Mouse (Mus musculus) neural tube, embryonic 11.5 days (tissue): ENCODE measurements at regions not wholly inside any gene's neighbourhood (a gene's known extent, or its start where the extent isn't known, plus 50 kb on each side); places are given as distances from the start of the nearest gene placed in this dataset.

Experiments
- ATAC-seq: fragments of 200-750 bp; cut with Nextera tagmentation; 2 replicates; pipeline ENCODE4 v1.8.0; 2017; ENCODE audit warnings: moderate number of reproducible peaks, mild to moderate bottlenecking, moderate TSS enrichment, moderate library complexity; ENCODE audit not compliant: insufficient read depth, low FRiP score, low TSS enrichment
- DNase-seq: peaks from one replicate; pipeline ENCODE4 v3.0.0-alpha.2; 2015; ENCODE audit warnings: low spot score
- H3K27ac ChIP-seq: fragments of 300-500 bp; sonication (generic); 2 replicates; pipeline ENCODE4 v1.5.1; 2014; ENCODE audit warnings: low read depth, mild to moderate bottlenecking, low read length
- H3K27me3 ChIP-seq: fragments of 300-500 bp; sonication (generic); 2 replicates; pipeline ENCODE4 v1.6.1; 2014; ENCODE audit warnings: mild to moderate bottlenecking, low read length, mixed read lengths; ENCODE audit not compliant: control insufficient read depth, insufficient read depth
- H3K36me3 ChIP-seq: fragments of 300-500 bp; sonication (generic); 2 replicates; pipeline ENCODE4 v1.6.1; 2014; ENCODE audit warnings: mild to moderate bottlenecking, low read length, moderate library complexity, mixed read lengths; ENCODE audit not compliant: control insufficient read depth, insufficient read depth
- H3K4me1 ChIP-seq: fragments of 300-500 bp; sonication (generic); 2 replicates; pipeline ENCODE4 v1.6.1; 2014; ENCODE audit warnings: low read length, mixed read lengths; ENCODE audit not compliant: control insufficient read depth, insufficient read depth
- H3K4me2 ChIP-seq: fragments of 300-500 bp; sonication (generic); 2 replicates; pipeline ENCODE4 v1.6.1; 2014; ENCODE audit warnings: low read depth, mild to moderate bottlenecking, moderate library complexity
- H3K4me3 ChIP-seq: fragments of 300-500 bp; sonication (generic); 2 replicates; pipeline ENCODE4 v1.5.1; 2014; ENCODE audit warnings: low read depth, low read length
- H3K9ac ChIP-seq: fragments of 300-500 bp; sonication (generic); 2 replicates; pipeline ENCODE4 v1.6.1; 2014; ENCODE audit warnings: mild to moderate bottlenecking, low read length
- H3K9me3 ChIP-seq: fragments of 300-500 bp; sonication (generic); 2 replicates; pipeline ENCODE4 v1.6.1; 2016; ENCODE audit warnings: low read length; ENCODE audit not compliant: control insufficient read depth
- WGBS: fragments of 180-500 bp; shearing (Covaris S2); extraction: QIAGEN DNeasy Blood & Tissue Kit; methylation state at CpG from one replicate; pipeline ENCODE4 v1.1.7; 2014; 5-methylcytosine and 5-hydroxymethylcytosine counted together

DNA sequence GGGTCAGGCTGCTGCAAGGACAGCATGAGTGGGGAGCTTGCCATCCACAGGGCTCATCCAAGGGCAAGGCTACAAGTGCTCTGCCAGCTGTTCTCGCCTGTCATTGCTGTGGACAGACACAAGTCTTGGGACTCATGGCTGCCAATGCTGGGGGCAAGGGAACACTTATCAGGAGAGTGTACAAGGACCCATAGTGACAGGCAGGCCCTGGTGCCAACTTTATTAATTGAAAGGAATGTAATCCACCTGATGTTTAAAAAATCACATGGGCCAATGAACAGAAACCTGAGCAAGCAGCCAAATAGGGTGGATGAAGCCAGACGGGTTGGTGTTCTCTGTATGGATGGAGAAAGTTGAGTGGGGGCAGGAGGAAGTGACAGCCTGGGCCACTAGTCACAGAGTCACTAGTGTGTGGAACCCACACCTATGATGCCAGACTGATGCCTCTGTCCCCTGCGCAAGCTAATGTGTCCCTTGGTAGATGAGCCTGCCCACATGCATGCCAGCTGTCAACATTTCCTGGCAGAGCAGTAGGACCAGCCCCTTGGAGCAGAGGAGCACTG, 161.6 kb upstream of the Ppp2r3a start:
- ATAC-seq (no peak), DNase-seq (no peak)
- no peak overlapping the region for H3K4me2 ChIP-seq
- H3K27ac ChIP-seq: no peak overlapping the region
- no peaks in the 10 kb centered on the region for H3K9me3 ChIP-seq
- H3K36me3 ChIP-seq: no peaks in the 10 kb centered on the region
- no peaks in the 10 kb centered on the region for H3K27me3 ChIP-seq
- H3K4me1 ChIP-seq: no peaks in the 10 kb centered on the region
- WGBS: 86% methylated on average over 3 of the region's 3 CpGs
- no peak overlapping the region for H3K4me3 ChIP-seq
- no peak overlapping the region for H3K9ac ChIP-seq

- WGBS: 83% methylated on average over 3 of the region's 3 CpGs
- Histone ChIP-seq H3K4me1 (no peaks in the 10 kb centered on the region; the same call in 1 of the 2 replicates), H3K4me3 (no peak overlapping the region), H3K9ac (no peak overlapping the region), H3K27me3 (no peaks in the 10 kb centered on the region), H3K36me3 (no peaks in the 10 kb centered on the region), H3K27ac (no peak overlapping the region), H3K9me3 (no peaks in the 10 kb centered on the region), H3K4me2 (no peak overlapping the region)
- ATAC-seq (no peak), DNase-seq (no peak)
Observed at GRCm38 (mm10) chr9:101411951-101412350, 160.4 kb upstream of the Ppp2r3a start.

DNA sequence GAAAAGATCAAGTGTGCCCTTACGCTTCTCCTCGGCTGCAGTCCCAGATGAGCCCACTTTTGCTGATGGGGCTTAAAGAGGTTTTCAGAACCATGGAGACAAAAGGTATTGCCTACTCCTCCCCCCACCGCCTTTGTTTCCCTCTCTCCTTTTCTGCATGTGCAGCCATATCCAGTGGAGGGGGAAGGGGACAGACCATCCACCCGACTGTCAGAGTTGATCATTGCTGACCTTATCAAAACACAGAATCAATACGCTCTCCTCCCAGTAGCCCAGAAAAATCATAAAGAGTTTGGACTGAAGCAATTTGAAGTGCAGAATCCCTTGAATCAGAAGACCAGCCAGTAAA, 159.9 kb upstream of the Ppp2r3a start:
- Histone ChIP-seq H3K27me3 (no peaks in the 10 kb centered on the region), H3K9ac (no peak overlapping the region), H3K27ac (no peak overlapping the region), H3K4me1 (no peaks in the 10 kb centered on the region; the same call in 1 of the 2 replicates), H3K4me3 (no peak overlapping the region), H3K36me3 (no peaks in the 10 kb centered on the region), H3K9me3 (no peaks in the 10 kb centered on the region), H3K4me2 (no peak overlapping the region)
- DNase-seq (no peak), ATAC-seq (no peak)
- WGBS: 72% methylated on average over 5 of the region's 5 CpGs

DNA sequence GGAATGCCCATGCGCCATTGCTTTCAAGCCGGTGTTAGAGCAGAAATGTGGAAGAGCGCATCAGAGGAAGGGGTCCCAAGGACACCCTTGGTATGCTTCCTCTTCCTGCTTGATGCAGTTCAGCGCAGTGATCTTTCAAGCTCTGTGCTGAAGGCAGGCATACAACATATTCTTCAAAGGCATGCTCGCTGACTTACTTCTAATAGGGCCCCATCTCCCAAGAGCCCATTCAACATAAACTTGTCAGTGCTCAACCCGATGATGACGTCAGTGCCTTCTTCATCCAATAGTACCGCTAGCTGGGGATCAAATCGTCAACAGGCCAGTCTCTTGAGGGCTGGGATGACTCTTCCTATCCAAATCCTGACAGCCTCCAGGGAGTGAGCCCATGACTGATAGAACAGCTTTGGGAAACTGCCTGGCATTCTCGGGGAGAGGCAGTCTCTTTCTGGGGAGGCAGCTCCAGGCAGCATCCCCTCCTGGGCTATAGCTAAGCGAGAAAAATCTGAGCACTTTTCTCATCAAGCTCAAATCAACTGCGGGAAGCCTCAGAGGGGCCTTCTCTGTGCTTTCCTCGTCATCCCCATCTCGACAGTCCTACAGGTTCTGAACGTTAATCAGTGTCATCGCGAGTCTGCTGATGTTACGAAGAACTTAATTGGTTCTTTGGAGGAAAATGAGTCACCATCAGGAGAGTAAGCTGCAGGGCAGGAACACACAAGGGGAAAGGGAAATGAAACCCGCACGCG, 159.4 kb upstream of the Ppp2r3a start:
- ATAC-seq (no peak), DNase-seq (no peak)

DNA sequence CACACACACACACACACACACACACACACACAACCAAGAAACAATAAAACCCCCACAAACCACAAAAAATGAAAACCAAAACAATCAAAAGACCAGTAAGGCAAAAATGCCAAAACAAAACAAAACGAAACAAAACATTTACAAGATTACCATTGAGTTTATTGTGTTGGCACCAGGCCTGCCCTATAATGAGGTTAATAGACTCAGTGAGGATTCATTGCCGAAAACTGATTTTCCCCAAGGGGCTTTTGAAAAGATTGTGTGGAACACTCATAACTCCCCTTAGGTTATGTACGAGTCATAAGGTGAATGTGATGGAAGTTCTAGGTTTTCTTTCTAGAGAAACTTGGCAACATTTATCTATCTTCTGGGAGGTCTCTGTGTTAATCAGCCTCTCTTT, 158.8 kb upstream of the Ppp2r3a start:
- no peak for DNase-seq
- WGBS: 82% methylated on average over 3 of the region's 3 CpGs
- Histone ChIP-seq H3K9me3 (no peaks in the 10 kb centered on the region), H3K4me3 (no peak overlapping the region), H3K4me2 (no peak overlapping the region), H3K27me3 (no peaks in the 10 kb centered on the region), H3K4me1 (no peaks in the 10 kb centered on the region; the same call in 1 of the 2 replicates), H3K27ac (no peak overlapping the region), H3K9ac (no peak overlapping the region), H3K36me3 (no peaks in the 10 kb centered on the region)
- ATAC-seq: no peak

More for the DNA sequence above, 159.4 kb upstream of the Ppp2r3a start:
- Histone ChIP-seq H3K9me3 (no peaks in the 10 kb centered on the region), H3K36me3 (no peaks in the 10 kb centered on the region), H3K4me1 (no peaks in the 10 kb centered on the region; the same call in 1 of the 2 replicates), H3K27me3 (no peaks in the 10 kb centered on the region), H3K4me2 (no peak overlapping the region), H3K4me3 (no peak overlapping the region), H3K9ac (no peak overlapping the region), H3K27ac (no peak overlapping the region)
- 78% methylated on average over 21 of the region's 21 CpGs for WGBS

- Histone ChIP-seq H3K27me3 (no peaks in the 10 kb centered on the region), H3K4me2 (no peak overlapping the region), H3K36me3 (no peaks in the 10 kb centered on the region), H3K9ac (no peak overlapping the region), H3K4me1 (no peaks in the 10 kb centered on the region; the same call in 1 of the 2 replicates), H3K27ac (no peak overlapping the region), H3K9me3 (no peaks in the 10 kb centered on the region), H3K4me3 (no peak overlapping the region)
- WGBS: 95% methylated on average over 1 of the region's 1 CpGs
- DNase-seq (no peak), ATAC-seq (no peak)
Observed at GRCm38 (mm10) chr9:101408116-101408515, 156.5 kb upstream of the Ppp2r3a start.

DNA sequence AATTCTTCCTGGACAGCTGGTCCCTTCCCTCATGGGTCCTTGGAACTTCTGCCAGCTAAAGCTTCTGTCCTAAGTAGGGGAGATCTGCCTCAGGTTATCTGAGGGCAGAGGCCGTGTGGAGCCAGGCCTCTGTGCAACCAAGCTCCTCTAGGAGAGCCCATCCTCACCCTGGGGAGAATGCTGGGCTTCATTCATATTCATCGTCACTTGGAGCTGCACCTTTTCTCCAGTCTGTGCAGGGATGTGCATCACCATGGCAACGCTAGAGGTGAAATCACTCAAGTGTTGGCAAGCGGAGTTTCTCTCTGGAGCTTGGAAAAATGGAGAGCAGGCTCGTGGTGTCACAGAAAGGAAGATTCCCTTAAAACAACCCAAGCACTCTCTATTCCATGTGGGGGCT, 155.5 kb upstream of the Ppp2r3a start:
- 66% methylated on average over 5 of the region's 5 CpGs for WGBS
- H3K9ac ChIP-seq: no peak overlapping the region
- H3K4me3 ChIP-seq: no peak overlapping the region
- no peaks in the 10 kb centered on the region; the same call in 1 of the 2 replicates for H3K4me1 ChIP-seq
- H3K27me3 ChIP-seq: no peaks in the 10 kb centered on the region
- DNase-seq (no peak), ATAC-seq (no peak)
- no peaks in the 10 kb centered on the region for H3K9me3 ChIP-seq
- H3K27ac ChIP-seq: no peak overlapping the region
- no peak overlapping the region for H3K4me2 ChIP-seq
- H3K36me3 ChIP-seq: no peaks in the 10 kb centered on the region

DNA sequence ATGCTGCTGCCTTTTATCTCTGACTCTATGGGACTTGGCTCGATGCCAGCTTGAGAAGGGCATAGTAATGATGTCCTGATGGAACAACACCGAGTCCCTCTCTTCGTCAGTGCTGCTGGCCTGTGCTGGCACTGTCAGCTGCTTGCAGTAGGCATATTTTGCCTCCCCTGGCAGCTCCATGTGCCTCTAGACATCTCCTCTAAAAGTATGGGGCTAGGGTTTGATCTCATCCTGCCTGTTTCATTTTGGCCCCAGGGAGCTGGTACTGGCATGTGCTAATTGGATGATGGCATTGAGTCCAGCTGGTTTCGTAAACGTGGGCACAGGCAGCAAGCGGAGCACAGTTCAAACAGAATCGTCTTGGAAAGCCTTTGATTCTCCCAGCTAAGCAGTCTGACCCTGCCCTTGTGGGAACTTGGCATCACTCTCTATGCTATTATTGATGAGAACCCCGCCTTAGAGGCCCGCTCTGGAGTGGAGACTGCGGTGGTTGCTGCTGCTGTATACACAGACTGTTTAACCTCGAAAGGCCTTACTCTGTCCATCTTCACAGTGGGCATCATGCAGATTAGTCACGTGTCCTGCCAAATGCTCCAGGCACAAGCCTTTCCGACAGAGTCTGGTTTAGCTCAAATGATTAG, 153.0 kb upstream of the Ppp2r3a start:
- 59% methylated on average over 13 of the region's 13 CpGs for WGBS
- DNase-seq (no peak), ATAC-seq (no peak)
- Histone ChIP-seq H3K36me3 (no peaks in the 10 kb centered on the region), H3K27me3 (no peaks in the 10 kb centered on the region), H3K4me1 (no peaks in the 10 kb centered on the region; the same call in 1 of the 2 replicates), H3K4me3 (no peak overlapping the region), H3K9me3 (no peaks in the 10 kb centered on the region), H3K4me2 (no peak overlapping the region), H3K9ac (no peak overlapping the region), H3K27ac (no peak overlapping the region)

GRCm38 (mm10) chr9:101404034-101404433, 152.4 kb upstream of the Ppp2r3a start:
- ATAC-seq: no peak
- 87% methylated on average over 3 of the region's 3 CpGs for WGBS

More at GRCm38 (mm10) chr9:101404034-101404433, 152.4 kb upstream of the Ppp2r3a start:
- Histone ChIP-seq H3K27ac (no peak overlapping the region), H3K9ac (no peak overlapping the region), H3K9me3 (no peaks in the 10 kb centered on the region), H3K36me3 (no peaks in the 10 kb centered on the region), H3K4me1 (no peaks in the 10 kb centered on the region; the same call in 1 of the 2 replicates), H3K27me3 (no peaks in the 10 kb centered on the region), H3K4me2 (no peak overlapping the region), H3K4me3 (no peak overlapping the region)
- no peak for DNase-seq
